Mouse (Mus musculus): Measurements from ENCODE around the gene Cfap161. TPM values are rescaled to one million over a fixed set of nuclear protein-coding genes. Genes with fewer than 3 reads are reported as not detected.

The Cfap161 gene
- polyA plus RNA-seq, 1 experiment from 2014 or later, result 0.41 TPM

DNA sequence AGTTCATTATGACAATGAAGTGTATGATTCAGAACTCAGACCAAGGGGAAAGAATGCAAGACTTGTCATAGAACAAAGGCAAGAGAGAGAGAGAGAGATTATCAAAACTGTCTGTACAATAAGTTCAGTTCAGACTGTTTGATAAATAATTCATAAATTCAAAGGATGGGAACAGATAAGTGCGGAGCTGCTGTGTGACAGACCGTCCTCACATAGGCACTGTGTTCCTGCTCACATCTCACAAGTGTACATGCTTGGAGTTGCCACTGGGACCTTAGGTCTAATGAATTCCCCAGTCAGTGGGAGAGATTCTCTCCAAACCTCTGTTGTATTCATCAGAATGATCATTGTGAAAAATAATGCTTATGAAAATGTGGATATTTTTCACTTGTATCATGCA is 27.3 kb upstream of the Cfap161 start:
- Histone ChIP-seq H3K27ac (replicated peaks; ENCODE audit: low read depth, low read length) (no peak overlapping the region), H3K9me3 (replicated peaks; ENCODE audit: control insufficient read depth, low read length) (no peaks in the 10 kb centered on the region), H3K4me1 (ENCODE audit: control insufficient read depth, insufficient read depth, low read length) (no peaks in the 10 kb centered on the region), H3K4me3 (ENCODE audit: low read depth, low read length) (no peak overlapping the region), H3K36me3 (replicated peaks; ENCODE audit: control insufficient read depth, insufficient read depth, low read depth, low read length) (no peaks in the 10 kb centered on the region; the same call in 1 of the 2 replicates), H3K9ac (replicated peaks; ENCODE audit: low read length) (no peak overlapping the region), H3K4me2 (ENCODE audit: low read depth, low read length) (no peak overlapping the region), H3K27me3 (ENCODE audit: control insufficient read depth, insufficient read depth, low read length) (no peaks in the 10 kb centered on the region)
- DNase-seq (ENCODE audit: low spot score) (no peak), ATAC-seq (replicated peaks; ENCODE audit: insufficient number of reproducible peaks, low FRiP score, low TSS enrichment, low read depth) (no peak)
- 94% methylated on average over 2 of the region's 2 CpGs for WGBS

DNA sequence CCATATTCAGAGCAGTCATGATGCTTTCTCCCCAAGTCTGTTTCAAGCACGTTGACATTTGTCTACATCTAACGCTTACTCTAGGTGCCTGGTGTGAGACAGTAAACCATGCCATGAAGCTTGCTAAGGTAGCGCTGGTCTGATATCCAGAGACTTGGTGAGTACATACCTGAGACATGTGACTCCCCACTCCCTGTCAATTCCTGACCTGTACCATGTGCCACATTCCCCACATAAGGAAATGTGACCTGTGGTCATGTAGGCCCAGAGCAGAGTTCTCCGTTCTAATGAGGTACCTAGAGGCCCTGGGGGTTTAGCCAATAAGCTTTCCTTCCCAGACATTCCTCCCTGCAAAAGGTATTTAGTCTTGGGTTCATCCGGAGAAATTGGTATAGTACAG is 22.2 kb upstream of the Cfap161 start:
- Histone ChIP-seq H3K27ac (replicated peaks; ENCODE audit: low read depth, low read length) (no peak overlapping the region), H3K27me3 (ENCODE audit: control insufficient read depth, insufficient read depth, low read length) (no peaks in the 10 kb centered on the region), H3K4me2 (ENCODE audit: low read depth, low read length) (no peak overlapping the region), H3K9ac (replicated peaks; ENCODE audit: low read length) (no peak overlapping the region), H3K9me3 (replicated peaks; ENCODE audit: control insufficient read depth, low read length) (no peaks in the 10 kb centered on the region), H3K4me1 (ENCODE audit: control insufficient read depth, insufficient read depth, low read length) (no peaks in the 10 kb centered on the region), H3K4me3 (ENCODE audit: low read depth, low read length) (no peak overlapping the region), H3K36me3 (replicated peaks; ENCODE audit: control insufficient read depth, insufficient read depth, low read depth, low read length) (no peaks in the 10 kb centered on the region; the same call in 1 of the 2 replicates)
- WGBS, result 96% methylated on average over 5 of the region's 5 CpGs
- ATAC-seq (replicated peaks; ENCODE audit: insufficient number of reproducible peaks, low FRiP score, low TSS enrichment, low read depth), result no peak
- DNase-seq (ENCODE audit: low spot score), result no peak

DNA sequence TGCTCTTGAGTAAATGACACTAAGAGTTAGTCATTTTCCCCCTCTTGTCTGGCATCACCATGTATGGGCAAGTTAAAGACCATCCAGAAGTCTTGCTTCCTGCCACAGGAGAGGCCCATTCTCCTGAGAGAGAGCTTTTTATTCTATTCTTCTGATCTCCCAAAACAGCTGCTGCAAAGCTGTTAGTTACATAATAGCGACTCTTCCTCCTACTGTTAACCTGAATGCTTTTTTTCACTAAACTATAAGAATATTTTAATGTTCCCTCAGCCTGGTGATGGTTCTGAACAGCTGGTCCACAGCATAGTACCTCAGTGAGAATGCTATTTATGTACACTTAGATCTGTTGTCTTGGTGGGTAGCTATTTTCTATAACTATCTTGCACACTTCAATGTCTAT is 21.0 kb upstream of the Cfap161 start:
- H3K36me3 ChIP-seq (replicated peaks; ENCODE audit: control insufficient read depth, insufficient read depth, low read depth, low read length), result no peaks in the 10 kb centered on the region
- 91% methylated on average over 1 of the region's 1 CpGs for WGBS
- ATAC-seq (replicated peaks; ENCODE audit: insufficient number of reproducible peaks, low FRiP score, low TSS enrichment, low read depth) (no peak), DNase-seq (ENCODE audit: low spot score) (no peak)
- H3K4me3 ChIP-seq (ENCODE audit: low read depth, low read length), result no peak overlapping the region
- no peak overlapping the region for H3K9ac ChIP-seq (replicated peaks; ENCODE audit: low read length)
- H3K27ac ChIP-seq (replicated peaks; ENCODE audit: low read depth, low read length), result no peak overlapping the region
- no peaks in the 10 kb centered on the region for H3K4me1 ChIP-seq (ENCODE audit: control insufficient read depth, insufficient read depth, low read length)
- H3K27me3 ChIP-seq (ENCODE audit: control insufficient read depth, insufficient read depth, low read length), result no peaks in the 10 kb centered on the region
- no peaks in the 10 kb centered on the region for H3K9me3 ChIP-seq (replicated peaks; ENCODE audit: control insufficient read depth, low read length)
- H3K4me2 ChIP-seq (ENCODE audit: low read depth, low read length), result no peak overlapping the region

DNA sequence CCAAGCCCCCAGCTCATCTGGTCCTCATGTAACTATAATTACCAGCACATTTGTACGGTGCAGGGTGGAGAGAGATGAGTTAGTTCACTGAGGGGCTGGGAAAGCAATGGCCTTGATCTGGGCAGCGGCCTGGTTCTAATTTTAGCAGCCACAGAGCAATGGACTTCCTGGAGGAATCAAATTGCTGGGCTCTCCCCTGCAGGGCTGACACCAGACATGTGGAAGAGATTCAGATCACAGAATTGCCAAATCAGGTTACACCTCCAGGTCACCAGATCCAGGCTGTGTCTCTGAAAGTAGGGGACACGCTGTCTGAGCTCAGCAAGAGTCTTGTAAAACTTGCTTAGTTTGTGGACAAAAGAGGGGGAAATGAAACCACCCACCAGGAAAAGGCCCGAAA is 19.3 kb upstream of the Cfap161 start:
- H3K27me3 ChIP-seq (ENCODE audit: control insufficient read depth, insufficient read depth, low read length), result no peaks in the 10 kb centered on the region
- peaks cover 10% of the 10 kb centered on the region for H3K4me1 ChIP-seq (ENCODE audit: control insufficient read depth, insufficient read depth, low read length)
- 5% methylated on average over 4 of the region's 4 CpGs for WGBS
- H3K27ac ChIP-seq (replicated peaks; ENCODE audit: low read depth, low read length), result peak overlapping the region; percentile 93
- DNase-seq (ENCODE audit: low spot score), result peak; percentile 95
- H3K4me2 ChIP-seq (ENCODE audit: low read depth, low read length), result no peak overlapping the region
- no peaks in the 10 kb centered on the region for H3K9me3 ChIP-seq (replicated peaks; ENCODE audit: control insufficient read depth, low read length)
- H3K4me3 ChIP-seq (ENCODE audit: low read depth, low read length), result no peak overlapping the region
- H3K36me3 ChIP-seq (replicated peaks; ENCODE audit: control insufficient read depth, insufficient read depth, low read depth, low read length), result no peaks in the 10 kb centered on the region
- ATAC-seq (replicated peaks; ENCODE audit: insufficient number of reproducible peaks, low FRiP score, low TSS enrichment, low read depth), result peak; percentile 94
- no peak overlapping the region for H3K9ac ChIP-seq (replicated peaks; ENCODE audit: low read length)

DNA sequence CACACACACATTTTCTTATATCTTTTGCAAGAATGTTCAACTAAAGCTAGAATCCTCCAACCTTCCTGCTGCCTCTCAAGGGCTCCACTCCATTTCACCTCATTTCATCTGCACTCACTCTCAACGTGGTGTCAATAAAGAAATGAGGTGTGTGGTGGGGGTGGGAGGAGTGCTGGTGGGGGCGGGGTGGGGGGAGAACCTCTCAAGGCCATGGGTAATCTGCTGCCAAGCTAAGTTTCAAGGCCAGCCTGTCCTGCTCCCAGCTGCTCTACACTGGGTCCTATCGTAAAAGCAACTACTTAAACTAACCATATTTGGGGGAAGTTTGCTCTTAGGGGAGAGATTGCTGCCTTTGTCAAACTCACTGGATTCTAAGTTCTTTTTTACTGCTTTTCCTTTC is 18.8 kb upstream of the Cfap161 start:
- Histone ChIP-seq H3K9me3 (replicated peaks; ENCODE audit: control insufficient read depth, low read length) (no peaks in the 10 kb centered on the region), H3K4me2 (ENCODE audit: low read depth, low read length) (no peak overlapping the region), H3K4me1 (ENCODE audit: control insufficient read depth, insufficient read depth, low read length) (peaks cover 10% of the 10 kb centered on the region), H3K9ac (replicated peaks; ENCODE audit: low read length) (peak overlapping the region; percentile 35; the same call in 1 of the 2 replicates), H3K27me3 (ENCODE audit: control insufficient read depth, insufficient read depth, low read length) (no peaks in the 10 kb centered on the region), H3K4me3 (ENCODE audit: low read depth, low read length) (no peak overlapping the region), H3K27ac (replicated peaks; ENCODE audit: low read depth, low read length) (peak overlapping the region; percentile 93), H3K36me3 (replicated peaks; ENCODE audit: control insufficient read depth, insufficient read depth, low read depth, low read length) (no peaks in the 10 kb centered on the region)
- WGBS, result 9% methylated on average over 3 of the region's 3 CpGs
- ATAC-seq (replicated peaks; ENCODE audit: insufficient number of reproducible peaks, low FRiP score, low TSS enrichment, low read depth), result peak; percentile 36; the same call in 1 of the 2 replicates
- DNase-seq (ENCODE audit: low spot score), result no peak

DNA sequence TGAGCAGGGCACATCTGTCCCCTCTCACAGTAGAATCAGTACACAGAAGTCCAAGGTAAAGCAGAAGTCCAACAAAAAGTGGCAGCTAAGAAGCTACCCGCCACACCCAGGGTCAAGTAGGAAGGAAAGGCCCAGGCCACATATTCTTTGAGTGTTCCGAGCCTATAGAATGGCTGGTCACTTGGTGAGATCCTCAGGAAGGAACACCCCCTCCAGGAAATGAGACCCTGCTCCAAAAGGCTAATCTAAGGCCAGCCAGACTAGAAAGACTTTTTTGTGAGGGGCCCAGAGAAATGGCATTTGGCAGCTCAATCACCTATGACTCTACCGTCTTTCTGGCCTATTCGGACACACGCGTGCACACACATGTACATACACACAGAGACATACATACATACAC is 18.3 kb upstream of the Cfap161 start:
- H3K36me3 ChIP-seq (replicated peaks; ENCODE audit: control insufficient read depth, insufficient read depth, low read depth, low read length), result no peaks in the 10 kb centered on the region
- no peaks in the 10 kb centered on the region for H3K27me3 ChIP-seq (ENCODE audit: control insufficient read depth, insufficient read depth, low read length)
- ATAC-seq (replicated peaks; ENCODE audit: insufficient number of reproducible peaks, low FRiP score, low TSS enrichment, low read depth) (no peak), DNase-seq (ENCODE audit: low spot score) (peak; percentile 43)
- H3K4me1 ChIP-seq (ENCODE audit: control insufficient read depth, insufficient read depth, low read length), result peaks cover 10% of the 10 kb centered on the region
- peak overlapping the region; percentile 18 for H3K9ac ChIP-seq (replicated peaks; ENCODE audit: low read length)
- WGBS, result 42% methylated on average over 6 of the region's 6 CpGs
- H3K4me2 ChIP-seq (ENCODE audit: low read depth, low read length), result no peak overlapping the region
- H3K4me3 ChIP-seq (ENCODE audit: low read depth, low read length), result no peak overlapping the region
- H3K27ac ChIP-seq (replicated peaks; ENCODE audit: low read depth, low read length), result peak overlapping the region; percentile 93
- H3K9me3 ChIP-seq (replicated peaks; ENCODE audit: control insufficient read depth, low read length), result no peaks in the 10 kb centered on the region

DNA sequence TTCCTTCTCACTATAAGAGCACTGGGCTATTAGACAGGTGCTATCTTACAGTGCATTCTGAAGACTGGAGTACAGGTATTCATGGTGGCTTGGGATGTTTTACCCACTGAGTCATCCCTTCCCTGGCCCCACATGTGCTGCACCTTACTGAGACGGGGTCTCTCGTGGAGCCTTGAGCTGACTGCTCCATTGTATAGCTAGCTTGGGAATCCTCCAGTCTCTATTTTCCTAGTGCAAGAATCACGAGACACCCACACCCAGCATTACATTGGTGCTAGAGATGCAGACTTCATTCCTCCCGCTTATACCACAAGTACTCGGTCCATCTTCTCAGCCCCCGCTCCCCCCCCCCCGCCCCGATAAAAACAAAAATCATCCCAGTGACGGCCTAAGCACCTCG is 17.9 kb upstream of the Cfap161 start:
- Histone ChIP-seq H3K36me3 (replicated peaks; ENCODE audit: control insufficient read depth, insufficient read depth, low read depth, low read length) (no peaks in the 10 kb centered on the region), H3K9ac (replicated peaks; ENCODE audit: low read length) (no peak overlapping the region), H3K4me2 (ENCODE audit: low read depth, low read length) (no peak overlapping the region), H3K27me3 (ENCODE audit: control insufficient read depth, insufficient read depth, low read length) (no peaks in the 10 kb centered on the region), H3K27ac (replicated peaks; ENCODE audit: low read depth, low read length) (peak overlapping the region; percentile 93), H3K4me1 (ENCODE audit: control insufficient read depth, insufficient read depth, low read length) (peaks cover 10% of the 10 kb centered on the region), H3K9me3 (replicated peaks; ENCODE audit: control insufficient read depth, low read length) (no peaks in the 10 kb centered on the region), H3K4me3 (ENCODE audit: low read depth, low read length) (no peak overlapping the region)
- ATAC-seq (replicated peaks; ENCODE audit: insufficient number of reproducible peaks, low FRiP score, low TSS enrichment, low read depth) (no peak), DNase-seq (ENCODE audit: low spot score) (no peak)
- 51% methylated on average over 10 of the region's 10 CpGs for WGBS

DNA sequence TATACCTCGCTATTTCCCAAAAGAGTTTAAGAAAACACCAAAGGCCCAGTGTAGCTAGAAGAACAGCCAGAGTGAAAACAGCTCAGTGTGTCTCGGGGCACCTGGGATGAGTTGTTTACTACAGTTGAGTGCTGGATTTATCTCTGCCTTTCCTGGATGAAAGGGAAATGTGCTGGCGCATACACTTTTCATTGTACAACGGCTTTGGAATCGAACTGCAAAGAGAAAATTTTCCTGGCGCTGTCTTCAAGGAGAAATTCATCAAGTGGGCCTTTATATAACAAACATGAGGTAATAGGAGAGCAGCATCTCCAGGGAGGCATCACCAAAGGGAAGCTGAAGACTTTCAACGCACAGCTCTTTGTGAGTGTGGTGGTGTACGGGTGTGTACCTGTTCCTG is 17.2 kb upstream of the Cfap161 start:
- H3K27ac ChIP-seq (replicated peaks; ENCODE audit: low read depth, low read length), result 0 out of 2 replicates have a peak overlapping the region, but pooled peaks have one; percentile 16
- H3K4me1 ChIP-seq (ENCODE audit: control insufficient read depth, insufficient read depth, low read length), result peaks cover 10% of the 10 kb centered on the region
- no peak overlapping the region for H3K9ac ChIP-seq (replicated peaks; ENCODE audit: low read length)
- 81% methylated on average over 8 of the region's 8 CpGs for WGBS
- no peak overlapping the region for H3K4me3 ChIP-seq (ENCODE audit: low read depth, low read length)
- no peaks in the 10 kb centered on the region for H3K36me3 ChIP-seq (replicated peaks; ENCODE audit: control insufficient read depth, insufficient read depth, low read depth, low read length)
- H3K4me2 ChIP-seq (ENCODE audit: low read depth, low read length), result no peak overlapping the region
- no peaks in the 10 kb centered on the region for H3K9me3 ChIP-seq (replicated peaks; ENCODE audit: control insufficient read depth, low read length)
- ATAC-seq (replicated peaks; ENCODE audit: insufficient number of reproducible peaks, low FRiP score, low TSS enrichment, low read depth) (no peak), DNase-seq (ENCODE audit: low spot score) (no peak)
- no peaks in the 10 kb centered on the region for H3K27me3 ChIP-seq (ENCODE audit: control insufficient read depth, insufficient read depth, low read length)

All from embryonic facial prominence, embryonic 11.5 days (tissue).